Mouse (Mus musculus): ENCODE data around the gene Zfp866. TPM values are rescaled to one million over a fixed set of nuclear protein-coding genes. Genes with fewer than 3 reads are reported as not detected.
A peak's percentile ranks its signal among the peaks of the same experiment; 100 is the strongest.

The Zfp866 gene
- polyA plus RNA-seq, 1 experiment from 2014 or later, result 44.6 TPM

DNA sequence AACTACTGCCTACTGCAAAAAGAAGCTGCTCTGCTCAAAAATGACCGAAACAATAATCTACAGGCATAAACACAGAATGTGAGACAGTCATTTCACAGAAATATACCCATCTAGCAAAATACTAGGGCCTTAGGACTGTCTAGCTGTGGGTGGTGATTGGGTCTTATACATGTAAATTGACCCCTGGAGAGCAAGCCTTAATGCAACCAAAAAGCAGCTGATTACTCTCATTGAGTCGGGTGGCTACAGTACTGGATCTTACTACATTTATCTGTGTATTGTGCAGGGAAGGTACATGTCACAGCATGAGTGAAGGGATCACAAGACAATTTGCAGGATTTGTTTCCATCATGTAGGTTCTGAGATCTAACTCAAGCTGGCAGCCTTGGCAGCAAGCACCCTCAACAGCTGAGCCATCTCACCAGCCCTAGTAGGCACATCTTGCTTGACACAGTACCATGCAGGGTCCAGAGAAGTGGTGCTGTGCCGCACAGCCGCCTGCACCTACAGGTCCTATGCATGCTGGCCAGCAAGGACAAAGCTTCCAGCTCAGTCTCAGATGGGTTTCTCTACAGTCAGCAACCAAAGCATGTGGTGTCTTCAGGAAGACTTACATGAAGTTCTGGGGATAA lies 29.0 kb downstream of the Zfp866 start:
- 87% methylated on average over 4 of the region's 4 CpGs for WGBS
- no peak overlapping the region for H3K27ac ChIP-seq (replicated peaks)
- H3K4me2 ChIP-seq (replicated peaks), result no peak overlapping the region
- H3K36me3 ChIP-seq, result peaks cover 68% of the 10 kb centered on the region
- H3K9ac ChIP-seq (replicated peaks), result no peak overlapping the region
- ATAC-seq (ENCODE audit: low FRiP score, low read depth), result no peak
- H3K27me3 ChIP-seq, result no peaks in the 10 kb centered on the region
- no peak overlapping the region for H3K4me3 ChIP-seq
- no peaks in the 10 kb centered on the region for H3K9me3 ChIP-seq
- no peaks in the 10 kb centered on the region for H3K4me1 ChIP-seq

DNA sequence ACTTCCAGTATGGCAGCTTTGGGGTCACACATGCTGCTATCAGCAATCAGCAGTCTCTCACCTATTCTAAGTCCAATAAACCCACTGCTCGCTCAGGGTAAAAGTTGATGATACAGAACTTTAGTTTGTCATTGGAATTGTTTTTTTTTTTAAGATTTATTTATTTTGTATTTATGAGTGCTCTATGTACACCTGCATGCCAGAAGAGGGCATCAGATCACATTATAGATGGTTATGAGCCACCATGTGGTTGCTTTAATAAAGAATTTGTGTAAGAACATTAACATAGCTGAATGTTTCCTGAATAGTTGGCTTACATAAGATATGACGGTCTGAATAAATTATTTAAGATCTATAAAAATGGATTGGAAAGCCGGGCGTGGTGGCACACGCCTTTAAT lies 32.7 kb downstream of the Zfp866 start:
- Histone ChIP-seq H3K9me3 (no peaks in the 10 kb centered on the region), H3K9ac (replicated peaks) (no peak overlapping the region), H3K4me3 (no peak overlapping the region), H3K4me1 (no peaks in the 10 kb centered on the region), H3K27ac (replicated peaks) (no peak overlapping the region), H3K36me3 (peaks cover 46% of the 10 kb centered on the region), H3K27me3 (no peaks in the 10 kb centered on the region), H3K4me2 (replicated peaks) (no peak overlapping the region)
- ATAC-seq (ENCODE audit: low FRiP score, low read depth), result no peak
- WGBS, result 95% methylated on average over 5 of the region's 5 CpGs

DNA sequence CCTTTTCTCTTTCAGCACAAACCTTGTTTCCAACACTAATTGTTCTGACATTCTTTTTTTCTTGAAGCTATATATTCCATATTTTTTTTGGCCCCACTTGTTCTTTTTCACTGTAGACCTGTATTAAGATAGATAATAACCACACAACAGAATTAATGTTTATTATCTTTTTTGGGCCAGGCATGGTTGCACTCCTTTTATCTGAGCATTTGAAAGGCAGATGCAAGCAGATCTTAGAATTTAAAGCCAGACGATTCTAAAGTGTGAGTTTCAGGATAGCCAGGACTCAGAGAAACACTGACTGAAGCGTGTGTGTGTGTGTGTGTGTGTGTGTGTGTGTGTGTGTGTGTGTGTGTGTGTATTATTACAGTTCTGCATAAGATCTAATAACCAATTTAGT lies 38.5 kb downstream of the Zfp866 start:
- ATAC-seq (ENCODE audit: low FRiP score, low read depth), result no peak
- H3K9ac ChIP-seq (replicated peaks), result no peak overlapping the region
- H3K4me1 ChIP-seq, result peaks cover 6% of the 10 kb centered on the region
- H3K27me3 ChIP-seq, result no peaks in the 10 kb centered on the region
- H3K27ac ChIP-seq (replicated peaks), result no peak overlapping the region
- no peaks in the 10 kb centered on the region for H3K9me3 ChIP-seq
- no peak overlapping the region for H3K4me3 ChIP-seq
- 97% methylated on average over 2 of the region's 2 CpGs for WGBS
- peaks cover 23% of the 10 kb centered on the region; the same call in 1 of the 2 replicates for H3K36me3 ChIP-seq
- no peak overlapping the region for H3K4me2 ChIP-seq (replicated peaks)

DNA sequence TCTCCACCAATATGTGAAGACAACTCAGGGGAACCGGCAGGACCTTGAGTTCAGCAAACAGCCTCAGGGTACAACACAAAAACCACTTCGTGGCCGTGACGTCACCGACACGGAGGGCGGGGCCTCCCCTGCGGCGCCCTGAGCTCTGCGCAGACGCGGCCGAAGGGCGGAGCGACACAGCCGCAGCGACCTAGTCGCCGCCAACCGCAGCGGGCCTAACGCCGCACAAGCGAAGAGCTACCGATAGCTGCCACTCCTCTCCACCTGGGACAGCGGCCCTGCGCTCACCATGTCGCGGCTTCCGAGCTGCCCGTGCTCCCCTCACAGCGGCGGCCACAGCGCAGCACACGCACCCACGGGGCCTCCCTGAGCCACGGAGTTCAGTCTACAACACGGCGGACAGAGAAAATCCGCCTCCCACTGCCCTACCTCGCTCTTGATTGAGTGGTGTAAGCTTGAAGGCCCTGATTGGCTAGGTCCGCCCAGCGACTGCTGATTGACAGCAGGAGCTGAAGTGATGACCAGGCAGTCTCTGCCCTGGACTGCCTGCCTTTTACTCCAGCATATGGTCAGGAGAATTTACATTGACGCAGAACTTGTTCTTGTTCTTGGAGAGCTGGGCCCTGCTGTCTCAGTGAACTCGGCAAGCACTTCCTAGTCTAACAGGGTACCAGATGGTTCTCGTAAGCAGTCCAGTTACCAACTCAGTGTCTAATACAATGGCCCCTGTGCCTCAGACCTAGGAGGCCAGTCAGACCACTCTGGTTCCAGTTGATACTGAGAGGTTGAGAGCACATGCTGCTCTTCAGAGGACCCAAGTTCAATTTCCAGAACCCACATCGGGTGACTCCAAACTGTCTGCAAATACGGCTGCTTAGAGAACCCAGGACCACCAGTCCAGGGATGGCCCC lies 41.2 kb downstream of the Zfp866 start, which contains the start of gene Zfp963:
Gene Zfp963 (minus strand): TSS at position 427 of the 911 bp plus-strand sequence.
- no peaks in the 10 kb centered on the region for H3K27me3 ChIP-seq
- peak; percentile 99 for ATAC-seq (ENCODE audit: low FRiP score, low read depth)
- 4% methylated on average over 48 of the region's 48 CpGs for WGBS
- H3K36me3 ChIP-seq, result 0 out of 2 replicates have a peak, but pooled peaks cover 12% of the 10 kb centered on the region
- peak within 1 kb of the TSS; percentile 82 for H3K9ac ChIP-seq (replicated peaks)
- peak within 1 kb of the TSS; percentile 99 for H3K27ac ChIP-seq (replicated peaks)
- peaks cover 6% of the 10 kb centered on the region for H3K4me1 ChIP-seq
- H3K9me3 ChIP-seq, result no peaks in the 10 kb centered on the region
- H3K4me2 ChIP-seq (replicated peaks), result peak within 1 kb of the TSS; percentile 55
- H3K4me3 ChIP-seq, result peak within 1 kb of the TSS; percentile 76

DNA sequence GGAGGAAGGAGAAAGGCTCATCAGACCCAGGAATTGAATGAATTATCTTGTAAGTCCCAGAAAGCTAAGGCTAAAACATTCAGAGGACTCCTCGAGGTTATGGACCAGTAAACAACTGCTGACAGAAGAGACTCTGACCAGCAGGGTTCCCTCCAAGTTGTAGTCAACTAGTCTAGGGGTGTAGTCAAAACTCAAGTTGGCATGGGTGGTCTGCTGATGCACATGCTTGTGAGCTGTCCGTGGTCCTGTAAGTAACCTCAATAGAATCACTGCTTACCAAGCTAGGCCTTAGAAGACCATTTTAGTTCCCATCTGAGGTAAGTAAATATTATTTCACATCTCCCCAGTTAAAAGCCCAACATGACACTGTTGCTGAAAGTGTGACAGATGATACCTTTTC lies 49.7 kb downstream of the Zfp866 start:
- Histone ChIP-seq H3K36me3 (peaks cover 24% of the 10 kb centered on the region), H3K4me1 (no peaks in the 10 kb centered on the region), H3K4me2 (replicated peaks) (no peak overlapping the region), H3K27ac (replicated peaks) (no peak overlapping the region), H3K9me3 (no peaks in the 10 kb centered on the region), H3K27me3 (no peaks in the 10 kb centered on the region), H3K9ac (replicated peaks) (no peak overlapping the region), H3K4me3 (no peak overlapping the region)
- 77% methylated on average over 2 of the region's 2 CpGs for WGBS
- no peak for ATAC-seq (ENCODE audit: low FRiP score, low read depth)

DNA sequence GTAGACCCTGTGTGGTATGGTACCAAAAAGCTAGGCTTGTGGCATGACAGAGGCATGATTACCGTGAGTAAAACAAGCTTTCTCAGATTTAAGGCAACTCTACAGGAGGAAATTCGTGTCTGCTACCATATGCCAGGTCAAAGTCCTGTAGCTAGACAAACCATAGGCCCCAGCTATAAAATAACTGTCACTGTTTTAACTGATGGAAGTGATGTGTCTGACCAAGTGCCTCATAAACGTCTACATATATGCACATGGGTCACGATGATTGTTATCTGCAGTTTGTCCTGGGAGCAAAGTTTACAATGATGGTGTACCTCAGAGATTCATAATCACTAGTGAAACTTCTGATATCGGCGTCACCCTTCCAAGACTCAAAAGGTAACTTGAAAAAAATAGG lies 50.2 kb downstream of the Zfp866 start:
- Histone ChIP-seq H3K27ac (replicated peaks) (no peak overlapping the region), H3K27me3 (no peaks in the 10 kb centered on the region), H3K4me1 (no peaks in the 10 kb centered on the region), H3K4me3 (no peak overlapping the region), H3K9ac (replicated peaks) (no peak overlapping the region), H3K4me2 (replicated peaks) (no peak overlapping the region), H3K36me3 (peaks cover 24% of the 10 kb centered on the region), H3K9me3 (no peaks in the 10 kb centered on the region)
- WGBS, result 87% methylated on average over 6 of the region's 6 CpGs
- ATAC-seq (ENCODE audit: low FRiP score, low read depth), result no peak

DNA sequence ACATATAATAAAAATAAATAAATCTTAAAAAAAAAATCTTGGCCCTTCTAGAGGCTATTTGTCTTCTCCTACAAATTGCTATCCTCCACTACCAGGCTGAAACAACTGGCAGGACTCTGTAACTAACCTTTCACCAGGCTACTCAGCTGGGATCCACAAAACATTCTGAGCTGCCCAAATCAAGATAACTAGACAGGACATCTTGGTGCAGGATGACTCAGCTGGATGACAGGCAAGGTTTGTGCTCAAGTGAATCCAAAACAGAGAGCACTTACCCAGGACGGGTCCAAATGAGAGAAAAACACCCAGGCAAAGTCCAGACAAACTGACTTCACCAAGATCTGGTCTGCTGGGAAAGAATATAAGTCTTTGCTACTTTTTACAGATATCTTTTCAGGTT lies 55.5 kb downstream of the Zfp866 start:
- Histone ChIP-seq H3K4me1 (no peaks in the 10 kb centered on the region; the same call in 1 of the 2 replicates), H3K27ac (replicated peaks) (no peak overlapping the region), H3K9ac (replicated peaks) (no peak overlapping the region), H3K27me3 (no peaks in the 10 kb centered on the region), H3K4me2 (replicated peaks) (no peak overlapping the region), H3K4me3 (no peak overlapping the region), H3K36me3 (no peaks in the 10 kb centered on the region), H3K9me3 (no peaks in the 10 kb centered on the region)
- WGBS, result 72% methylated on average over 1 of the region's 1 CpGs
- no peak for ATAC-seq (ENCODE audit: low FRiP score, low read depth)

DNA sequence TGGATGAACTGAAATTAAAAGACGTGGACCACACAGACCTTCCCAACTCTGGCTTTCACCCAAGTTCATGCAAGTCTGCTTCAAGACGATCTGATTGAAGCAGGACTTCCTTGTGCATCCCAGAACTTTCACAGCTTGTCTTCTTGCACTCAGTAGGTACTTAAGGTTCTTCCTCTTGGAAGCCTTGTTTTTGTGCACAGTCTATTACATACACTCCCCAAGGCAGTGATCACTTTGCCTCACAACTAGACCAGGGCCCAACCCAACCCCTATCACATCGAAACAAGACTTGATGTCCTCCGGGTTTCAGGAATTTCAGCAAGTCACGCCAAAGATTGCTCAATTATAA lies 73.8 kb downstream of the Zfp866 start:
- peaks cover 25% of the 10 kb centered on the region for H3K4me1 ChIP-seq
- ATAC-seq (ENCODE audit: low FRiP score, low read depth), result no peak; the same call in 1 of the 2 replicates
- no peaks in the 10 kb centered on the region for H3K27me3 ChIP-seq
- 0 out of 2 replicates have a peak overlapping the region, but pooled peaks have one; percentile 42 for H3K27ac ChIP-seq (replicated peaks)
- H3K4me2 ChIP-seq (replicated peaks), result peak overlapping the region; percentile 49
- WGBS, result 45% methylated on average over 5 of the region's 5 CpGs
- peak overlapping the region; percentile 74 for H3K4me3 ChIP-seq
- H3K9ac ChIP-seq (replicated peaks), result no peak overlapping the region
- no peaks in the 10 kb centered on the region for H3K9me3 ChIP-seq
- H3K36me3 ChIP-seq, result 0 out of 2 replicates have a peak, but pooled peaks cover 10% of the 10 kb centered on the region

DNA sequence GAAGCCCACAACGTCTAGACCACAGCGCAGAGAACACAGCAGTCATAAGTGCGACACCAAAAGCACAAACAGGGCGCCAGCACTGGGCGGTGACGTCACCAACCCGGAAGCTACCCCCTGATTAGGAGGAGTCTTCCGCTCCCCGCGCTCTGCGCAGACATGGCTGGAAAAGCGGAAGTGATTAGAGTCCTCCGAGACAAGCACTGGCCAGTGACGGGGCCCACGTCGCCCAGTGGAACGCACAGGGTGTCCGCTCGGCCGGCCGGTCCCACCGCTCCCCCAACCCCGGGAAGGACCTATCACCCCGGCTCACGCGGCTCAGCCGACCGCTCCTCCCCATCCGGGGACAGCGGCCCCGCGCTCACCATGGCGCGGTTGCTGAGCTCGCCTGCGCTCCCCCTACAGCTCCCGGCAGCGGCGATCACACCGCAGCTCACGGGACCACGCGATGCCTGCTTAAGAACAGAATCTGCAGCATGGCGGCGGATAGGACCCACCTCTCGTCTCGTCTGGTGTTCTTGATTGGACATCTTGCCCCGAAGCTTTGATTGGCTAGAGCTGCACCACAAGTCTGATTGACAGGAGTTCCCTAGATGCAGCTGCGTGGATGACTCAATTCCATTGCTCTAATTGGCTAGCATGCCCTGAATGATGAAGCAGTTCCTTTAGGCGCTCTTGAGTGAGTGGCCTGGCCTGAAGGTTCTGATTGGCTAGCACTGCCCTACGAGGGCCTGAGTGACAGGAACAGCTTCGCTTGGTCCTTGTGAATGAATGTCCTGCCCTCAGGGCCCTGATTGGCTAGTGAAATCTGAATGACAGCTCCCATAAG lies 74.4 kb downstream of the Zfp866 start:
- H3K9ac ChIP-seq (replicated peaks), result peak overlapping the region; percentile 87
- 0 out of 2 replicates have a peak, but pooled peaks cover 15% of the 10 kb centered on the region for H3K36me3 ChIP-seq
- H3K27me3 ChIP-seq, result no peaks in the 10 kb centered on the region
- ATAC-seq (ENCODE audit: low FRiP score, low read depth), result peak; percentile 99
- H3K4me3 ChIP-seq, result peak overlapping the region; percentile 74
- peaks cover 25% of the 10 kb centered on the region for H3K4me1 ChIP-seq
- no peaks in the 10 kb centered on the region for H3K9me3 ChIP-seq
- H3K4me2 ChIP-seq (replicated peaks), result peak overlapping the region; percentile 49
- under 1% methylated on average over 47 of the region's 52 CpGs for WGBS
- H3K27ac ChIP-seq (replicated peaks), result peak overlapping the region; percentile 99

DNA sequence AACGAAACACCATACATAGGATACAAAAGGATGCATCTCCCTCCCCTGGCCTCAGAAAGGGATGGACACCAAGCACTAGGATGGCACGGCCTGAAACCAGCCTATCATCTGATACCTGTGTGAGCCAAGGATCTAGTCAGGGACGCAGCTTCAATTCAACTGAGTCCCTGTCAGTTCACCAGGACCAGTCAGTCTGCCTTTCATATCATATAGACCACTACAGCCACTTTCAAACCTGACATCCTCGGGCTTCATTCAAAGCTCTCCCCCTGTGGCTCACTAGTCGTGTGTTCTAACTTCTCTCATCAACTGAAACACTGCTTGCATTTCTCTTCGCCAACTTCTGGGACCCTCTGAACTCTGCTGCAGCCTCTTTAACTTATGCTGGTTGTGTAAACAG lies 75.6 kb downstream of the Zfp866 start:
- no peak overlapping the region; the same call in 1 of the 2 replicates for H3K9ac ChIP-seq (replicated peaks)
- H3K4me2 ChIP-seq (replicated peaks), result peak overlapping the region; percentile 49
- H3K9me3 ChIP-seq, result no peaks in the 10 kb centered on the region
- no peak for ATAC-seq (ENCODE audit: low FRiP score, low read depth)
- H3K36me3 ChIP-seq, result 0 out of 2 replicates have a peak, but pooled peaks cover 17% of the 10 kb centered on the region
- H3K4me1 ChIP-seq, result peaks cover 25% of the 10 kb centered on the region
- no peaks in the 10 kb centered on the region for H3K27me3 ChIP-seq
- 89% methylated on average over 6 of the region's 6 CpGs for WGBS
- H3K4me3 ChIP-seq, result peak overlapping the region; percentile 74
- no peak overlapping the region for H3K27ac ChIP-seq (replicated peaks)

DNA sequence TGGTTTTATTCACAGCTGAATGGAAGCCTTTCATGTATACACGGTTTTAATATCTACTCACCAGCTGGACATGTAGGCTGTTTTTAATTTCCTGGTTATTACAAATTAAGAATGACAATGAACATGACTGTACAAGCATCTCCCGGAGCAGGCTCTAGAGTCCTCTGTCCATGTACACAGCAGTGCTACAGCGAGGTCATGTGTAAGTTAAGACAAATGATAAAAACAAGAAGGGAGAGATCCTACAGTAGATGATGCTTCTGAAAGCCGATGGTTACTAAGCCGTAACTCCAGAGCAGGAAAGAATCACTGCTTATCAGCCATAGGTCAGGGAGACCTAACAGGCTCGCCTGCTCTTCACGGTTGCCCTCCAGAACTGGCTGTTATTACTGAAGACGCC lies 77.5 kb downstream of the Zfp866 start:
- no peak overlapping the region for H3K27ac ChIP-seq (replicated peaks)
- no peak overlapping the region for H3K4me2 ChIP-seq (replicated peaks)
- H3K4me3 ChIP-seq, result no peak overlapping the region
- no peaks in the 10 kb centered on the region for H3K27me3 ChIP-seq
- H3K9ac ChIP-seq (replicated peaks), result no peak overlapping the region
- 96% methylated on average over 8 of the region's 8 CpGs for WGBS
- H3K4me1 ChIP-seq, result peaks cover 25% of the 10 kb centered on the region
- H3K36me3 ChIP-seq, result peaks cover 35% of the 10 kb centered on the region
- no peak for ATAC-seq (ENCODE audit: low FRiP score, low read depth)
- H3K9me3 ChIP-seq, result no peaks in the 10 kb centered on the region
